Mouse (Mus musculus): Measurements from ENCODE around the gene Pard6b.
A peak's percentile ranks its signal among the peaks of the same experiment; 100 is the strongest.
"Not testable (repeated sequence)": the region's sequence is repeated elsewhere in the genome, so short reads cannot be mapped to it uniquely, and the experiment has no call there.

Pard6b gene

DNA sequence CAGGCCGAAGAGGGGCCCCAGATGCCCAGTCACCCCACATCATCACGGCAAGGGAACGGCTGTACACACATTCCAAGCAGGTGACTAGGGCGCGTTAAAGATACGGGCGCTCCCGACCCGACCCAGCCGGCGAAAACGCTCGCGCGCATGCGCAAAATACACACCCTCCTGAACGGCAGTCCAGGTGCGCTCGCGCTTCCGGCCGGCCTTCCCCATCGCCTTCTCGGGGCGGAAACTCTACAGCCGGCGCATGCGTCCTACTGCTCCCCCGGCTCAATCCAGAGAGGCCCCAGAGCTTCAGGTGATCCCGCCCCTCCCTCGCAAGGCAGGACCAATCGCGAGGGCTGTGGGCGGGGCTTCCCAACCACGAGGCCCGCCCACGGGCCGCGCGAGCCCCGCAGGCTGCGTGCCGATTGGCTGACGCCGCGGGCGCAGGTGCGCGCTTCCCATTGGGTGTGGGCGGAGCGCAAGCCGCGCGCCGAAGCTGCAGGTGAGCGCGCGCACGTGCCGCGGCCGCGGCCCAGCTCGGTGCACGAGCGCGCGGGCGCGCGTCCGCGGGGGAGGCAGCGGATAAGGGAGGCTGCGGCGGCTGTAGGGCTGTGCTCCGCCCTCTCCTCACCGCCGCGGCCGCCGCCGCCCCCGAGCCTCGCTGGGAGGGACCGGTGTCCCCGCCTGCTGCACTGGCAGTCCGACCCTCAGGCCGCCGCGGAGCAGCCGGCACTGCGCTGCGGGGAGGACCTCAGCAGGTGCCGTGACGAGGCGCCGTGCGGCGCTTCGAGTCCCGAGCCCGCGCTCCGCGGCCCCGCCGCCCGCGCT is at the start of gene Pard6b:
Pard6b (plus strand) TSS at position 574 of the 816 bp plus-strand sequence.
- peak; percentile 98 for DNase-seq

DNA sequence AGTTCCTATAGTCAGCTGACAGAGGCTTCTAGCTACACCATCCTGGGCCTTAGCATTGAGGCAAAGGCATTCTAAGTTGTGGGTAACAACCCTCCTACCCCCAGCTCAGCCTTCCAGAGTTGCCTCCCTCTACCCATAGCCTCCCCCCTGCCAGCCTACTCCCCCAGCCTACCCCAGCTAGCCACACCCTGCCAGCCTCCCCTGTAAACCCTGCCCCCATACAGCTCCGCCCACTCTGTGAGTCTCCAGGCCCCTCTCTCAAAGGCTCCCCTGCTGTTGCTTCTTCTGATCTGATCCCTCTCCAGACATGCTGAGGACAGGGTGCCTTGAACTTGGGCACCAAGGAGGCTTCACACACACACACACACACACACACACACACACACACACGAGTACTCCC is 49.0 kb upstream of the Pard6b start:
- no peak for DNase-seq

DNA sequence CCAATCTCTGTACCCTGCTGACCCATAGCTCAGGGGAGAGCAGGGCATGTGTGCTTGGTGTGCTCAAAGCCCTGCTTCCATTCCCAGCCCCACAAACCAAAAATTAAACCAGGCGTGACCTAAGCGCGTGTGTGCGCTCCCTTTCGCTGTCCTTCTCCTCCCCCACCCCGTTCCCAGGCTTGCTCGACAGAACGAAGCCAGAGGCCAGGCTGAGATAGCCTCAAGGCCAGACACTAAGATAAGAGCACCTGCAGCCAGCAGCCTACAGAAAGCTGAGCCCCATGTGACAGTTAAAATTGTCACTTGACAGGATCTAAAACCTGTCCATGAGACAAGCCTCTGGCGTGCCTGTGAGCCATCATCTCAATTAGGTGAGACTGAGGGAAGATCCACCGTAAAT is 46.9 kb upstream of the Pard6b start:
- DNase-seq = no peak

DNA sequence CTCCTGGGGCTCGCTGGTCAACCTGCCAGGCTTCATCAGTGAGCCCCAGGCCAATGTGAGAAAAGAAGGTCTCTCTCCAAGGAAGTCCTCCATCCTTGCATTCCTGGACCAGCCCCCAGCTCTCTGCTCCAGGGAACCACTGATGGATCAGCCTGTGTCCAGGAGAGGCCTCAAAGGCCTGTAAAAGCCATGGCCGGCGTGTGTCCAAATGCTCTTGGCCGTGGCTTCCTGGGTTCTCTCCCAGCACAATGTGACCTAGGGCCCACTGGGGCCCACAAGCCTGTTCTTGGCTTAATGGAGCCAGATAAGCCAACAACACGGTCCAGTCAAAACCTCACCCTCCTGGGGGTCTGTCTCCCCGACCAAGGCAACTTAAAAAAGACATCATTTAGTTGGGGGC is 44.9 kb upstream of the Pard6b start:
- DNase-seq = no peak

DNA sequence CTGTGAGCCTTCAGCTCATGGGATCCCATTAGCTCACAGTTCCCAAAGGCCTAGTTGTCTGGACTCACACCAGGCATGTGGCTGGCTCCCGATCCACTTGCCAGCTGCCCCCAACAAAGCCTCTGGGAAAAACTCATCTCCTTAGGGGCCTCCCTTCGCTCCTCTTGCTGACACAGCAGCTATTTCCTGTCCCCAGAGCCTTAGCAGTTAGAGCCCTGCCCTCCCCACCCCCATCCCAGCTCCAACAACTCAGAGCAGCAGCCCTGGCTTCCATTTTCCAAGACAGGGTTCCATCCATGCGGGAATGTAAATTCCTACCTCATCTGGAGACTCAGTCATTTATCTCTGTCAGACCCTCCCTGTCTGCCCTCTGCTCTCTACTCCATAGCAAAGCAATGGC is 43.7 kb upstream of the Pard6b start:
- peak; percentile 65 for DNase-seq

DNA sequence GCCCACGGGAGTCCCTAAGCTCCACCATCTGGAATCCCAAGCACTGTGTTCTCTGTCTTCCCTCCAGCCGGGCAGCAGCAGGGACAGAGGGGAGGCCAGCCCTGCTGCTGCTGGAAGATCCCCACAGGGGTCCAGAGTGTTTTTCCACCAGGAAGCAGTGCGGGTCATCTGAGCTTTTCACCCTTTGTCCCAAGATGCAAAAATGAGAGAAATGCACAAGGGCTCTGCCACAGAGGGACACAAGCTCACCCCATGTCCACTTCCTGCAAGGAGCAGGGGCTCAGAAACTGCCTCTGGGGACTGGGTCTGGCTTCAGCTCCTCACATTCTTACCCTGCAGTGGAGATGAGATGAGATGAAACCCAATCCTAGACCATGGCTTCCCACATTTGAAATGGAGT is 40.1 kb upstream of the Pard6b start:
- peak; percentile 61 for DNase-seq

DNA sequence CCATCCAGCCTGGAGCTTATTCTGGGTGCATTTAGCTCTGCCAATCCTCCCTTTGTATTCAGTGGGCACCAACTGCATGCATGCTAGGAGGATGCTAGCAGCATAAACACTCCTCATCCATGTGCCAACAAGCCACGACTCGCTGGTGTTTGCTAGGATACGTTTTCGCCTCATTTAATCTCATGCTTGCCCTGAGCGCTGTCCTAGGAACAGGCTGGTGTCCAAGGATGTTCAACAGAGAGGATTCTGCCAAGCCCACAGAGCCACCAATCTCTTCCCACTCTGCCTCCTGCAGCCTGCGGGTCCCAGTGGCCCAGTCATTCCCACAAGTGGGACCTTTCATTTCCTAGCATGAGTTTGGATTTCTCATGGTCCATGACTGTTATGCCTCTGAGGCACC is 38.8 kb upstream of the Pard6b start:
- no peak for DNase-seq

DNA sequence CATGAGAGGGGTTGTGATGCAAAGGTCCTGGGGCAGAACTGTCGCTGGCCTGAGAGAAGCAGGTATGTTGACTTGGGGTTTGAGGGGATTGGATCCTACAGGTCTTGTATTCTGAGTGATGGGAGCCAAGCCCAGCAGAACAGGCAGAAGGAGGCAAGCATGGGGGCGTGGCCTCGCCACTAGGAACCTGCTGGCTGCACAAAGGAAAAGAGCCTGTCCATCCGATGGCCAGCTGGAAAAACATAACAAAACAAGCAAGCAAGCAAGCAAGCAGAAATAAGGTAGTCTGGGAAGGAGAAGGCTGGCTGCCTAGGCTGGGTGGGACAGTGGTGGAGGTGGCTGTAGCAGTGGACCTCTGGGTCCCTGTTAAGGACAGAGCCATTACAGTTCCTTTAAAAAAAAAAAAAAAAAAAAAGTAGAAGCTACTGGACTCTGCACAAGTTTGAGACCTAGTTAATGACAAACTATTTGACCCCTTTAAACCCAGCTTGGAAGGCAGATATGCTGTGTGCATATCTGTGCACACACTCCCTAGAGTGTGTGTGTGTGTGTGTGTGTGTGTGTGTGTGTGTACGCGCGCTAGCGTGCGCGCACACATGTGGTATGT is 36.0 kb upstream of the Pard6b start:
- DNase-seq = peak; percentile 76

DNA sequence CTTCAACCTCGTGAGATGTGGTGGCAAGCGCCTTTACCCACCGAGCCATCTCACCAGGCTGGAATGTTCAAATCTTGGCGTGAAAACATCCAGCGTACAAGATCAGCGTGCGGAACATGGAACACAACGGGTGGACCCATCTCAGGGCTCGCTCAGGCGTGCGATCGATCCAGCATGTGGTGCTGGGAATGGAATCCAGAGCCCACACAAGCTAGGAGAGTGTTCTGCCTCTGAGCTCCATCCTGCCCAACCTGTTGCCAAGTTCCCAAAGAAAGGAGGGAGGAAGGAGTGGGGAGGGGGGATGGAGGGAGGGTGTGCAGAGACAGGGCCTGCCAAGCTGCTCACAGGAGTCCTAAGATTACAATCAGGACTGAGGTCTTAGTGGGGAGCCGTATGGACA is 35.4 kb upstream of the Pard6b start:
- DNase-seq = no peak

DNA sequence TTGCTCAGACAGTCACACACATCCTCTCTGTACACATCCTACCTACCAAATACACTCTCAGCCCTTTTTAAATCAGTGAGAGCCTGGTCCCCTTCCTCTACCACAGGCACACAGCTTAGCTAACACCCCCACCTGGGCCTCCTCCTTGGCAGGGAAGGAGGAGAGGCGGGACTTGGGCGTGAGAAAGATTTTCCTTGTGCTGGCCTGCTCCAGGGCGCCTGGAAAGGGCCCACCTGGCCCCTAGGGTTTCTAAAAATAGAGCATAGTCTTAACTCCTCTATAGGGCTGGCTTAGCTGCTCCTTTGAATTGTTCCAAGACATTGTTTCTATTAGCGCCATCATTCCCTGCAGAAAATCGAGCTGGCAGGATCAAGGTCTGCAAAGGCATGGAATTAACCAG is 35.0 kb upstream of the Pard6b start:
- DNase-seq = peak; percentile 65

DNA sequence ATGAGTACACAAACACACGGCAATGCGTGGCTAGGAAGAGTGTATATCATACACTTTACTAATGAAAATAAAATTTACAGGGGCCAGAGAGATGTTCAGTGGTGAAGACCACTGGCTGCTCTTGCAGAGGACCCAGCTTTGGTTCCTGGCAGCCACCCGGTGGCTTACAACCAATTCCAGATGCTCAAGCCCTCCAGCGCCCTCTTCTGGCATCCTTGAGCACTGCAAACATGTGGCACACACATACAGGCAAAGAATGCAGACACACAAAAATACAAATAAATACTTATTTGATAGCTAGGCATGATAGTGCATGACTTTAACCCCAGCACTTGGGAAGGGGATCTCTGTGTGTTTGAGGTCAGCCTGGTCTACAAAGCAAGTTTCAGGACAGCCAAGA is 34.3 kb upstream of the Pard6b start:
- no peak for DNase-seq

DNA sequence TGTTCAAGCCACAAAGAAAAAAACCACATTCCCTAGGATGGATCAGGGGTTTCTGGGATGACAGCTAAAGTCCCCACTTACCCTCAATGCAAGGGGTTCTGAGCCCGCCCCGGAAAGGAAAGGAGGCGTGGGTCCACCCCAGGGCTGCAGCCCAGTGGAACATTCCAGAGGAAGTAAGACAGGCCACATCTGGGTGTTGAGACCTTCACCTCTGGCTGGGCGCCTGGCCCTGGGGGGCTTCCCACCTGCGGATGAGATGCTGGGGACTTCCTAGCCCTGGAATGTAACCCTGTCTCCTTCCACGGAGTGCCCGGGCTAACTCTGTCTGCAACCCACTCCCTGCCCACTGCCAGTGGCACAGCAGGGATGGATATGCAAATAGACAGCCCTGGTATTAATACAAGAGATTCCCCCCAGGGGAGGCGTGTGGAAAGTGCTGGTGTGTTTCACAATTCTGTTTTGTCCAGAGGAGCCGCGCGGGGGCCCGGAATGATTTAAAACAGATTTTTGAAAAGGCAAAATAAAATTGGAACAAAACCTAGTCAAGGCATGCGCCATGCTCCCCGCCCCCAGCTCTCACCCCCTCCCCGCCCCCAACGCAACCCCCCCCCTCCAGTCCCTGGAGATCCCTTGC is 31.7 kb upstream of the Pard6b start:
- DNase-seq = no peak

DNA sequence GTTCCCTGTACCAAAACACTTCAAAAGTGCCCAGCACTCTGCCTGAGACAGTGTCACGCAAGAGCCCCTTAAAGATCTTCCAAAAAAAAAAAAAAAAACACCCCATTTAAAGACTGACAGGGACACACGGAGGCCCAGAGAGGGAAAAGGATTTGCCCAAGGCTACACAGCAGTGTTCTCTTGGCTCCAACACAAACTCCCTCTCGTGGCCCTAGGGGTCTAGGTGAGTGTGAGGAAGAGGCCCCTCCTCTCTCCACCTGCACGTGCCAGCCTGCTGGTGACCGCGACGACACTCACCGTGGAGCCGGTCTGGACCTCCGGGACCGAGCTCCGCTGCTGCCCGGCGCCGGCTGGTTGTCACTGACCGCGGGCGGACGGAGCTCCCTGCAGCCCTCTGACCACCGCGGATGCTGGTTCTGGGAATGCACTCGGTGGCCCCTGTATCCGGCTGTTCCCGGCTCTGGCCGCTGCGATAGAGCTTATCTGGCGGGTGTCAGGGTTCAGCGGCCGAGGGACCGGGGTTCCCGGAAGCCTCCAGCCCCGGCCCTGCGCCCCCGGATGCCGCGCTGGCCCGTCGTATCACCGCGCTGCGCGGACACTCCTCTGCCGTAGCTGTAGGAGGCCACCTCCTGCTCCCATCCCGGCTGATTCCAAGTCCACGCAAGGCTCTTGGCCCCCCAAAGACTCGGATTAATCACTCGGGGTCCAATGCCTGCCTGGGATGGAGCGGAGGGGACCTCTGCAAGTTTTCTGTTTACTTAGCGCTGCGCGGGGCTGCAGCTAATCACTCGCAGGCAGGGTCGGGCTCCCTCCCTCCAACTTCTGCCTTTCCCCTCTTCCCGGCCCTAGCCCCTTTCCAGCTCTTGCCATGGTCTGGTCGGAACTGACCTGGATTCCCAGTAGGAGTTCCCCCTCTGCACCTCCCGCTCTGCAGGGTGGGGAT is 30.5 kb upstream of the Pard6b start:
- peak; percentile 80 for DNase-seq

DNA sequence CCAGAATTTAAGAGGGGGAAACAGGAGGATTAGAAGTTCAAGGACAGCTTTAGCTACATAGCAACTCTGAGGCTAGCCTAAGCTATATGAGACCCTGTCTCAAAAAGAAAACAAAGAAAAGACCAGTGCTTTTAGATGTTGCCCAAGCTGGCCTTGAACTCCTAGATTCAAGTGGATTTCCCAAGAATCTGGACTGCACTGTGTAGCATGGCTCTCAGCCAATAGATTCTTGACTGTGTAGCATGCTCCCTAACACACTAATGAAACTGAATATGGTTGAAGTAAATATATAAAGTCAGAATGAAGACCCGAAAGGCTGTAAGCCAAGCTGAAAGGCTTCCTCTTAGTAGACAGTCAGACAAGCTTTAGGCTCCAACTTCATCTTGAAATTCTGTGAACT is 28.6 kb upstream of the Pard6b start:
- no peak for DNase-seq

DNA sequence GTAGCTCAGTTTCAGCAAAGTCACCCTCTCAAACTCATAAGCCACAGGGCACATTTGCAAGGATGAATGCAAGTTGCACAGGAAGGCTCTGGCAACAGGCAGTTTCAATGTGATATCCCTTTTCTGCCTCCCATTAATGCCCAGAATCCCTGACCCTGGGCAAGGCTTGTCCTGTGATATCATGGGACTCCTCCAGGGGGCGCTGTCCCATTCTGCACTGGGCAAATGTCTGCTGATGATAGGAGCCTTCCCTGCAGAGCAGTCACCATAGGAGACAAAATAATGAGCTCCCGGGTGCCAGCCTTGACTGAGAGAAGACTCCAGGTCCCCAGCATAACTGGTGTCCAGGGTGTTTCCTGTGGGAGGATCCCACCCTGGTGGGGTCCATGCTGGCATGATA is 28.1 kb upstream of the Pard6b start:
- DNase-seq = peak; percentile 69

DNA sequence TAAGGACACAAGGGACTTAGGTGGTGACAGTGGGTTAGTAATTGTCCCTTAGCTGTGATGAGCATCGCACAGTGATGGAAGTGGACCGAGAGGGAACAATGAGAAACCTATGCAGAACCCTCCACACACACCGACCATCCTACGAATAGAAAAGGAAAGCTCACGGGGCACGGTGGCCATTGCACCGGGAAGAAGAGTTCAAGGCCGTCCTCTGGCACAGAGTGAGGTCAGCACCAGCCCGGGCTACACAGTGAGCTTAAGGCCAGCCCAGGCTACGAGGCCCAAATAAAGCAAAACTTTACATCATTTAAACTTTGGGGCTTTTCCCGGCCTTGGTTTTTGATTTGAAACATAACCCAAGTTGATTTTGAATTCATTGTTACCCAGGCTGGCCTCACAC is 26.7 kb upstream of the Pard6b start:
- no peak for DNase-seq

DNA sequence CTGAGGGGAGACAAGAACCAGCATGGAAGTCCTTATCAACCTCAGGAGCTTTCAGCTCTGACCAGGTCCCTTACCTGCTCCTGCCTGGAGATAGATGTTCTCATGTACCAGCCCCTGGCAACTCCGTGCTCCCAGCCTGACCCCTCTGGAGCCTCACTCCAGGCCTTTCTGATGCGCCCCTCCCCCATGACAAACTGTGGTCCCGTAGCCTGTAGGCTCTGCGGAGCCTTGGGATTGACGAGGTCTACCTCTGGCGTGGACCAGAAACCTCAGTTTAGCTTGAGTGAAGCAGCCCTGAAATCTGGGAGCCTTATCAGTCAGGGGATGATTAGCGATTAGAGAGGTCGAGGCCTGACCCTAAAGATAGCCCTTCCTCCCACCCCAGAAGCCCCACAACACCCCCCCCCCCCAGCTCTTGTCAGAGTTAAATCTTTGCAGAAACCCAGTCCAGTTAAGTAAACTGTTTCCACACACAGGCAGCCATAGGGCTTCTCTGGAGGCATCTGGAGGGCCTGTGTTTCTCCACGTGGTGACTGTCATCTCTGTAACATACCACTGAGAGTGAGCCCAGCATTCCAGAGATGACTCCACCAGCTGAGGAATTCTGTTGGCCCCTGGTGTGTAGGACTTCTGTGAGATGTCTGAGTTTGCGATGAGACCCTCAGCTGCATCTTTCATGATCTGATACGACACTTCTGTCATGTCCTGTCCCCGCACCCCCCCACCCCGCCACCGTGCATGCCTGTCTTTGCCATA is 24.7 kb upstream of the Pard6b start:
- no peak for DNase-seq

DNA sequence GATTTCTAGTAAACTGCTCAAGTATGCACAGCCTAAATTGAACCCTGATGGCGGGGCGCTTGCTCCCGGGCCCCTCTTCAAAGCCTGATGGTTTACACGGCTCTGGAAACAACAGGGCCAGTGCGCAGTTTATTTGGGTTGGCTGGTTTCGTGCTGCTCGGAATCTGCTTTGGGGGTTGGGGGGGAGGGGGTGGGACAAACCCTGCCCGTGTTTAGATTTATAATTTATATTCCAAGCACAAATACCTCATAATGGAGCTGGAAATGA is 24.2 kb upstream of the Pard6b start:
- no peak for DNase-seq

DNA sequence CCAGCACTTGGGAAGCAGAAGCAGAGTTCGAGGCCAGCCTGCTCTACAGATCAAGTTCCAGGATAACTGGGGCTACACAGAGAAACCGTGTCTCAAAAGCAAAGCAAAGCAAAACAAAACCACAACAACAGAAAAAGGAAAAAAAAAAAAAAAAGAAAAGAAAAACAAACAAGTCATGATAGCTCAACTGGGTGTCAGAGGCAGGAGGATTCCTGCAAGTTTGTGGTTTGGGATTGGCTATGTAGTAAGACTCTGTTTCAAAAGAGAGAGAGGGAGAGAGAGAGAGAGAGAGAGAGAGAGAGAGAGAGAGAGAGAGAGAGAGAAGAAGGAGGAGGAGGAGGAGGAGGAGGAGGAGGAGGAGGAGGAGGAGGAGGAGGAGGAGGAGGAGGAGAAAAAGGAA is 22.9 kb upstream of the Pard6b start:
- DNase-seq = not testable (repeated sequence)

DNA sequence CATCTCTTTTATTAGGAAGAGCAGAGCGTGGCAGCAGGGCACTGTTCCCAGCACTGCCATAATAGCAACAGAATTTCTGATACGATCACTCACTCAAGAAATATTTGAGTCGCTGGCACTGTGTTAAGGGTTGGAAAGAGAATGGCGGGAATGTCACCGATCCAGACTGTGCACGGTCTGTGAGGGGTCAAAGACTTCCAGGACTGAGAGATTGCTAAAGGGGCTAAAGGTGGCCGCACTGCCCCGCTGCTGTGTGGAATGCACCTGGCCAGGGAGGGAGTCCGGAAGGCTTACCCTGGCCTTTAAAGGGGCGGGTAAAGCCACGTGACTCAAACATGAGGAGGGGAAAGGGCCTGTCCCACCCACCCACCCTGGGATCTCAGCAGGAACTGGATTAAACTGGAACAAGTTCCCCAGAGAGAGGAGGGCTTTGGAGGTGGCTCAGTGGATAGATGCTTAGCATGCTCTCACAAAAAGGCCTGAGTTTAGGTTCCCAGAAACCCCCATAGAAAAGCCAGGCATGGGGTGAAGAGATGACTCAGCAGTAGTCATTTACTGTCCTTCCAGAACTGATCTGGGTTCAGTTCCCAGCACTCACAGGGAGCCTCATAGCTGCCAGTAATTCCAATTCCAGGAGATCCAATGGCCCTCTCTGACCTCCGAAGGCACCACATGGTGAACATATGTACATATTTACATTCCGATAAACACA is 22.2 kb upstream of the Pard6b start:
- peak; percentile 65 for DNase-seq

DNA sequence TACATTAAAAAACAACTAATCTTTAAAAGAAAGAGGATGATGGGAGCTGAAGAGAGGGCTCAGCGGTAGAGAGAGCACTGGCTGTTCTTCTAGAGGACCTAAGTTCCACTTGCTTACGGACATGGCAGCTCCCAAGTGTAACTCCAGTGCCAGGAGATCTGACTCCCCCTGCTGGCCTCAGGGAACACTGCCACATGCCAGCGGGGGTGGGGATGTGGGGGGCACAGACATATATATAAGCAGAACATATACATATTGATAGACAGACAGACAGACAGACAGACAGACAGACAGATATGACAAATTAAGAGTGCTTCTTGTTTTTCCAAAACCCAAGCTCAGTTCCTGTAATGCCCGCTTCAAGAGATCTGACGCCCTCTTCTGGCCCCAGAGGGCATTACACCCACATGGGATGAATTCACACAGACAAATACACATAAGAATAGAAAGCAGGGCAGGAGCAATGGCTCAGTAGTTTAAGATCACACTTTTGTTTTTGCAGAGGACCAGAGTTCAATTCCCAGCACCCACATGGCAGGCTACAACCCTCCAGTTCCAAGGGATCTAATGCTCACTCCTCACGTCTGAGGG is 21.5 kb upstream of the Pard6b start:
- no peak for DNase-seq

DNA sequence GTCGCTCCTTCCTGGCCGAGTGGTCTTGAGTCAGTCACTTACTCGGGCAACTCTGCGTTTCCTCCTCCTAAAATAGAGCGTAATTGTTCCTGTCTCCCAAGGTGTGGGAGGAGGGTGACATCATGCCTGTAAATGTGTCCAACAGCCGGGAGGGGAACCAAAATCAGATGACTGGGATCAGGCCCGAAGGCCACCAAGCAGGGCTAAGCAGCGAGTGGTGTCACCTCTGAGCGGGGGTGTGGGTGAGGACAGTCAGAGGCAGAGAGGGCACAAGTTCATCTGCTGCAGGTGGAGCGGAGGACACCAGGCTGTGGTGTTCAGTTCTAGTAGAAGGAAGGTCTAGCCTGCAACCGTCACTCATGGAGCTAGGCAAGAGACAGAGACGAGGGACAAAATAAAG is 17.1 kb upstream of the Pard6b start:
- DNase-seq = no peak

Measured in kidney, postnatal 14 days (tissue).